Mouse (Mus musculus): ENCODE data around the gene Cdh22. TPM values are rescaled to one million over a fixed set of nuclear protein-coding genes. Genes with fewer than 3 reads are reported as not detected.

The Cdh22 gene
- total RNA-seq, 2 experiments from 2014 or later, result 14.3 to 23.1 TPM

GRCm38 (mm10) chr2:165210948-165211347 is 23.7 kb downstream of the Cdh22 start:
- no peak for DNase-seq (ENCODE audit: low spot score in 2 of 2)

- DNase-seq (ENCODE audit: low spot score in 2 of 2), result peak in 1 of 2 experiments; percentile 33
Measured at GRCm38 (mm10) chr2:165207689-165208088, 27.0 kb downstream of the Cdh22 start.

- no peak for DNase-seq (ENCODE audit: low spot score in 2 of 2)
Measured at GRCm38 (mm10) chr2:165207086-165207485, 27.6 kb downstream of the Cdh22 start.

DNA sequence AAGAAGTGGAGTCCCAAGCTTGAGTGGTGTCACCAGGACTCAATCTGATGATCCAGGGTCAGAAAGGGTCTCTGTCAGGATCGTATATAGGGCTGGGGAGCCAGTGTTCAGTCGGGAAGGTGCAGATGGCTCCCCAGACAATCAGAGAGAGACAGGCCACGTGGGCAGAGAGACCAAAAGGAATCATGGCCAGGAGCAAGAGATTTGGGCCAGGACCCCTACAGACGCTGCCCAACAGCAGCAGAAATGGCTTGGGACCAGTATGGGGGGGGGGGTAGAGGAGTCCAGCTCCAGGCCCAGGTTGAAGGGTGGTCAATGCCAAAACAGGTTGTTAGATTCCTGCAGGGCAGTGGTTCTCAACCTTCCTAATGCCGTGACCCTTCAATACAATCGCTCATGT is 29.2 kb downstream of the Cdh22 start:
- no peak for DNase-seq (ENCODE audit: low spot score in 2 of 2)

DNA sequence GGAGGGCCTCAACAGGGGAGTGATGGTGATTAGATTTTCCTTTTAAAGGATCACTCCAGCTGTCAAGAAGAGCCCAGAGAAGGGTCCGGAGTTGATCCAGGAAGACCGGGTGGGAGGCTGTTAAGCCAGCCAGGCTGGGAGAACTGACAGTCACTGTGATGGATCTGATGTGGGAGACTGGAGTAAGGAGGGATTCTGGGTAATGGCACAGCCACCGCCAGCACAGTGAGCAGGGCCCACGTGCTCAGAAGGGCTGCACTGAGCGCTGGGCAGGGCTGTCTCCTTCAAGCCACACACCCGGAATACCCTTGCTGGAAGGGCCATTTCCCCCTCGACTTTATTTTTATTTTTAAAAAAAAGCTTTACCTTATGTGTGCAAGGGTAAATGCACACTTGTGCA is 29.7 kb downstream of the Cdh22 start:
- peak; percentile 22 to 49 for DNase-seq (ENCODE audit: low spot score in 2 of 2)

- DNase-seq (ENCODE audit: low spot score in 2 of 2), result peak; percentile 67 to 74
Measured at GRCm38 (mm10) chr2:165201761-165202751, 32.6 kb downstream of the Cdh22 start.

DNA sequence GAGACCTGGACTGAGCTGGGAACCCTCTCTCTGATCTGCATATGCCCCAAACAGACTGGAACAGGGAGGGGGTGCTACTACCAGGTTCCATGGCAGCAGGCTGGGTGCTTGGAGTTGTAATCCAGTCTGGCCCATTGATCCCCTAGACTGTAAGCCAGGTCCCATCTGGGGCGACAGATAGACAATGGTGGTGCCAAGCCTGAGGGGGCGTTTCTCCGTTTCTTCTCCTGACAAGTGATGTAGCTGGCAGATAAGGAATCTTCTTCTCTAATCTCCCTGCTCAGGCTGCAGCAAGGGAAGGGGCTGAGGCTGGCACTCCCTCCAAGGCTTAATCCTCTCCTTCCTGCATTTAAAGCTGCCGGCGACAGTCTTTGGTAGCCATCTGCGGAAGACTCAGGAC is 37.1 kb downstream of the Cdh22 start:
- DNase-seq (ENCODE audit: low spot score in 2 of 2), result peak in 1 of 2 experiments; percentile 30

GRCm38 (mm10) chr2:165195411-165196182 is 39.1 kb downstream of the Cdh22 start:
- no peak for DNase-seq (ENCODE audit: low spot score in 2 of 2)

GRCm38 (mm10) chr2:165191483-165191882 is 43.2 kb downstream of the Cdh22 start:
- DNase-seq (ENCODE audit: low spot score in 2 of 2), result no peak

DNA sequence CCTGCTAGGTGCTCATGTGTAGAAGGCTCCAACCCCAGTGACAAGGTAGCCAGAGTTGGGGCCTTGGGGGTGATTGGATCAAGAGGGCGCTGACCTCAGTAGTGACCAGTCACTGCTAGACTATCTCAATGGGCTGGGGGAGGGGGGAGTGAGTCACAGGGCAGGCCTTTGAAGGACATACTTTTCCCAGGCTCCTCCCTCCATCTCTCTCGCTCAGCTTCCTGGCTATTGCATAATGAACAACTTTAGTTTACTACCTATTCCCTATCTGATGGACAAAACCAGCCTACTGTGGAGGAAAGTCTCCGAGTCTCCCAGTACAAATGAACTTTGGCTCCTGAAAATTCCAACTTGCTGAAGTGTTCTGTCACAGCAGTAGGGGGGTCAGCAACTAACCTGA is 45.1 kb downstream of the Cdh22 start:
- DNase-seq (ENCODE audit: low spot score in 2 of 2), result no peak

DNA sequence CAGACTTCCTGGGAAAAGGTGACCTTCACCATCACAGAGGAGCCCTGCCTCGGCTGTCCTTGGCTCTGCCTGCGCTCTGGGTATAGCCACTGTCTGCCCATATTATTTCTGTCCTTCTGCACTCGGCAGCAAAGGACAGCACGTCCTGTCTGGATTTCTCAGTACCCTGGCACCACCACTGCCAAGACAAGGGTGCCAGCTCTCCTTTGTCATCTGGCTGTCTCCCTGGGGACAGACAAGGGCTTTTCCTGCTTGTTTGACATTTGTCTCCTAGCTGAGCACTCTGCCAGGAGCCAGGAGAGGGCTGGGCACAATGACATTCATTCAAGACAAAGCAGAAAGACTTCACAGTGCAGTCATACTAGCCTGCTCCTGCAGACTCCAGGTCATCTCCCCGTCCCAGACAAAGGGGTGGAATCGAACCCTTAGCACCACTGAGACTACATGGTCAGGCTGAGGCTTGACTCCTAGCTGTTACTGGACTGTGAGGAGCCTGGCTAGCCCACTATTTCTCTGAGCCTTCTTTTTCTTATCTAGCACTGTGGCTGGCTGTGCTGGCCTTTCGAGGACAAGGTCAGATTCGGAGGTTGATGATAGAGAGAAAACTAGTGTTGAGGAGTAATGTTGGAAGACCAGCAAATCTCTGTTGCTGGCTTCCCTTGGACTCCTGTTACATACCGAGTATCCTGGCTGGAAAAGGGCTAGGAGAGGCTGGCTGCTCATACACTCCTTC is 46.8 kb downstream of the Cdh22 start:
- DNase-seq (ENCODE audit: low spot score in 2 of 2), result no peak

DNA sequence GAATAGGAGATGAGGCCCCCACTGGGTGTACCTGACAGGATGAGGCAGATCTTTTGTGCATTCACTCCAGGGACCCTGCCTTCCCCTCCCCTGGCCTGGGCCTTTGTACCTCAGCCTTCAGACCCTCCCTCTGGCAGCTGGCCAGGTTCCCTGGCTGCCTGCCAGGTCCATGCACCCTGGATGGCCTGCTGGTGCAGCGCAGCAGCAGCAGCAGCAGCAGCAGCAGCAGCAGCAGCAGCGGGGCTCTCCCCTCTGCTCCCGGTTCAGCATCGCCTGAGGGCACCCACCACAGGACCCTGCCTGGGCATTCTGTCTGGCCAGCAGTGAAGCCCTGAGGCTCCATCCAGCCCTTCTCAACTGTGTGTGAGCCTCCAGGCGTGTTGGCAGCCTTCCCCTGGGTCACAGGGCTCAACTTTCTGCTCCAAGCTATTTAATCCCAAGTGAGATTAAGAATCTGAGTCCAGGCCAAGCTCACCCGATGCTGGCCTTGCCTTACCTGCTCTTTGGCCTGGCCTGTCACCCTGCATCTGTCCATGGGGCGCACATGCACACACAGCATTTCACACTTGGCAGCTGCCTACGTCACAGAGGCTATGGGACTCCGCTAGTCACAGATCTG is 50.5 kb downstream of the Cdh22 start:
- DNase-seq (ENCODE audit: low spot score in 2 of 2), result no peak

- DNase-seq (ENCODE audit: low spot score in 2 of 2), result no peak
Measured at GRCm38 (mm10) chr2:165182085-165182976, 52.3 kb downstream of the Cdh22 start.

DNA sequence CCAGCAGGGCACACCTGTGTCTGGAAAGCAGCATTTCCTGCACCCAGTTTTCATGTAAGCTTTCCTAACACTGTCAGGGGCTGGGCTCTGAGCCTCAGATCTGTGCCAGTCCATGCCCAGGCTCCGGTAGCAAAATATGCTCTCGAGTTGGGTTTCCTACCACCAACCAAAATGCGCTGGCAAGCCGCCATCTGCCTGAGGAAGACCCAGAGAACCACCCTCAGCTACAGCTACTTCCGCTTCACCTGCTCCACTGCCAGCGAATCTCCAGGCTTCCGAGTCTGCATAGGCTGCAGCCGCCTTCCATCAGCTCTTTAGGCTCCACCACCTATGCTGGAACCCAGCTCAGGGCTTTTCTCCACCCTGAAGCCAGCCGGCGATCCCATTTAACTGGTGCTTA is 55.4 kb downstream of the Cdh22 start:
- DNase-seq (ENCODE audit: low spot score in 2 of 2), result no peak

DNA sequence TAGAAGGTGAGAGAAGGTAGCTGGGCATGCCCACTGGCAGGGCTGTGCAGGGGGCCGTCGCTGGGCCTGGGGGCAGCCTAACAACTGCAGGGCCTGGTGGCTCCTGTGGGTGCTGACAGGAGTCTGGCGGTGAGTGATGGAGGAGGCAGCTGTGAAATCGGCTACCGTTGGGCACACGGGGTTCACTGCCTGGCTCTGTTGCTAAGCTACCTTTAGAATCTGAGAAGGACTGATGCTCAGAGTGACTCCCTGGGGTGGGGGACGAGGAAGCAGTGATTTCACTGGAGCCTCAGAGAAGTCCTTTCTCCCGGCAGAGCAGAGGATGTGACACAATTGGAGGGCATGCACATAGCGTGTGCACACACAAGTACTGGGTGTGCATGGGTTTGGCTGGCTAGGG is 57.7 kb downstream of the Cdh22 start:
- DNase-seq (ENCODE audit: low spot score in 2 of 2), result no peak

DNA sequence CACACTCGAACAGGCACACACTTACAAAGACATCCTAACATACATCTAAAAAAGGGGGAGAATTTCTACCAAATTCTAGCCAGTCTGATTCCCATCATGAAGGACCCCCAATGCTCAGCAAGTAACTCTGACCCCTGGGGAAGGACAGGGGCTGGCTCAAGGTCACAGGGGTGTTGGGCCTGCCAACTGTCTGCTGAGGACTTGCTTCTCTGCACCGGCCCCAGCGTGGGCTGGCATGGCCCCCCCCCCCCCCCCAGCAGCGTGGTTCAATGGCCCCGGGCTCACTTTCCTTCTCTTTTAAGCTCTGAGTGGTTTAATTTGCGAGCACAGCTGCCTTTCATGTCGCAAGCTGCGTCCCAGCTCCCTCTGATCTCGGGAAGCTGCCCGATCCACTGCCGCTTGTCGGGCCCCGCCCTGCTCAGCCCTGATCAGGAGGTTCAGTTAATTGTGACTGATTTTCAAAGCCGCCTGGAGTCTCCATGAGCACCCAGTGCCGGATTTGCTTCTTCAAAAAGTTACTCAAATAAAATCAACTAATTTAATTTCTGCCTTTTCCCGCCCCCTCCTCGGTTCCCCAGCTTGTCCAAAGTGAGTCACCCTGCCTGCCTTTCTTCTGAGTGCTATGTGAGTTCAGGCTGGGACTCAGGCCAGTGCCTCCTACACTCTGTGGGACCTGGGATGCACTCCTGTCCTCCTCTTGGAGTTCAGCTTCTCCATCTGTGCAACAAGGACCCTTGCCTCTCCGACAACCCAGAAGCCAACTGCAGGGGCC is 67.8 kb downstream of the Cdh22 start:
- DNase-seq (ENCODE audit: low spot score in 2 of 2), result peak; percentile 21 to 62

DNA sequence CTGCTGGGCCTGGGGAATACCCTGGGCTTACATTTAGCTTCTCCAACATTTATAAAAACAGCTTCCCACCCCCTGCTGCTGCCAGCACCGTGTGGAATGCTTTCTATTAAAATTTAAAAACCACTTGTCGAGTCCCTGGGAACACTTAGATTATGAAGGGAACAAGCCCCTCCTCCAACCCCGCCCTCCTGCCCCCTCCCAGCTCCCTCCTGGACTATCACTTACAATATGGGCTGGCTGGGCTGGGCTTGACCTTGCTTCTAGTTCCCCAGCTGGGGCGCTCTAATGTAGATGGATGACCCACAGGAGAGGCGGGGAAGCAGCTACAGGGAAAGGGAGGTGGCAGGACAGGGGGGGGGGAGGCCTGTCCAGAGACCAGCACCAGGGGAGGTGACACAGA is 72.4 kb downstream of the Cdh22 start:
- DNase-seq (ENCODE audit: low spot score in 2 of 2), result no peak

- no peak for DNase-seq (ENCODE audit: low spot score in 2 of 2)
Measured at GRCm38 (mm10) chr2:165160466-165160865, 74.2 kb downstream of the Cdh22 start.

DNA sequence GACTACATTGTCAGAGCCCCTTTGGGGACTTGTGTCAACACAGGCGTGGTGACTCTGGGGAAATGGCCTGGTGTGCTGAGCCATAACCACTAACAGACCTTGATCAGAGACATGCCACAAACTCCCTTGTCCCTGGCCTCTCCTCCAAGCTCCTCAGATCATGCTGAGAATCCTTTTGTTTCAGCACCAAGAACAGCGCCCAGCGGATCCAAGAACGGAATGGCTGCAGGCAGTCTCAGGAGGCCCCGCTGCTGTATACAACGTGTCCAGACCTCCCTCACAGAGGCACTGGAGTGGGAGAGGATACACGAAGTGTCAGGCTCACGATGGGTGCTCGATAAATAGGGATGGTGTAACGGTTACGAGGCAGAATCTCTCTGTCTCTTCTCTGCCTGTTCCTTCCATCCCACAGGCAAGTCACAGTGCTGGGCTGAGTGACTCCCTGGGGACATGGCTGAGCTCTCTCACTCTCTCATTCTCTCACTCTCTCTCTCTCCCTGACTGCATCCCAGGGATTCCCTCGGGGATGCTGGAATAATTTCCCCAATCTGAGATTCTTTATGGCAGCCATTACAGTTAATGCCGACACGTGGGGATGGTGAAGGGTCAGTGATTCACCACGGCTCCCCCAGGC is 75.5 kb downstream of the Cdh22 start:
- DNase-seq (ENCODE audit: low spot score in 2 of 2), result no peak

Measured in layer of hippocampus, adult 18-20 months (tissue).